In genomic region chr5:115553801-115554420, GRCm38 (mm10) we compare ENCODE assay signal across 21 mouse cellular contexts. TPM values are rescaled to one million over a fixed set of nuclear protein-coding genes. Genes with fewer than 3 reads are reported as not detected.
DNase-seq lines count a peak whose midpoint lies in the region; ATAC-seq and TF ChIP-seq lines count a peak whose summit lies in the region.
"Had no signal": no experiment of that assay in that cellular context is flagged by ENCODE, and none has a peak within 500 bp of the region (broad histone marks: within the 10 kb centered on the region; RNA-seq: fewer than 3 reads in every experiment).

No protein-coding gene starts in this region.

- H3K27ac ChIP-seq in hindbrain, embryonic 13.5 days = no peak overlapping the region
- no peak overlapping the region for H3K27ac ChIP-seq in hindbrain, embryonic 12.5 days
- H3K27ac ChIP-seq in testis, adult 2 months (ENCODE audit: control insufficient read depth, insufficient read depth, low read depth, low read length) = peak overlapping the region; percentile 2; the same call in 1 of the 2 replicates
- H3K27ac ChIP-seq: embryonic facial prominence, embryonic 15.5 days; forebrain, embryonic 10.5 days; heart, adult 2 months; hindbrain, embryonic 10.5 days had no signal

- no peak for TF ChIP-seq CTCF in testis, adult 2 months (IDR thresholded peaks at IDR 0.05; ENCODE audit: control insufficient read depth, insufficient read depth, insufficient replicate concordance, low read depth, low read length)

- H3K4me2 ChIP-seq in hindbrain, embryonic 13.5 days = no peak overlapping the region
- H3K4me2 ChIP-seq in hindbrain, embryonic 12.5 days (replicated peaks) = no peak overlapping the region
- H3K4me2 ChIP-seq: embryonic facial prominence, embryonic 15.5 days; heart, embryonic 12.5 days had no signal

- WGBS in hindbrain, embryonic 13.5 days = 84% methylated on average over 33 of the region's 33 CpGs
- WGBS in hindbrain, embryonic 12.5 days = 86% methylated on average over 33 of the region's 33 CpGs

- H3K36me3 ChIP-seq in hindbrain, embryonic 13.5 days = peaks cover 41% of the 10 kb centered on the region
- H3K36me3 ChIP-seq in hindbrain, embryonic 12.5 days = peaks cover 25% of the 10 kb centered on the region
- no peaks in the 10 kb centered on the region; the same call in 1 of the 2 replicates for H3K36me3 ChIP-seq in testis, adult 2 months (ENCODE audit: control insufficient read depth, insufficient read depth, low read length)

- ATAC-seq in hindbrain, embryonic 13.5 days (ENCODE audit: low FRiP score) = no peak
- no peak for ATAC-seq in hindbrain, embryonic 12.5 days (ENCODE audit: low FRiP score)
- ATAC-seq: forebrain, embryonic 14.5 days; hindbrain, embryonic 16.5 days; inflammation-experienced regulatory T-cells, adult 6 months had no signal

- peak; percentile 39 for DNase-seq in cerebellum, adult 9-11 months
- DNase-seq in cerebellum, postnatal 4 days (ENCODE audit: low spot score in 2 of 2) = no peak
- no peak for DNase-seq in testis, postnatal 14 days (ENCODE audit: low spot score)
- DNase-seq in retina, embryonic 14.5 days (ENCODE audit: low spot score) = no peak
- DNase-seq: adrenal gland, postnatal 10 days; cerebellum, adult 11 months; cerebellum, postnatal 14 days; heart, adult 2 months; kidney, adult 11 months had no signal

- 0 out of 2 replicates have a peak overlapping the region, but pooled peaks have one; percentile 29 for H3K9ac ChIP-seq in hindbrain, embryonic 13.5 days
- no peak overlapping the region for H3K9ac ChIP-seq in hindbrain, embryonic 12.5 days
- H3K9ac ChIP-seq: embryonic facial prominence, embryonic 15.5 days; heart, embryonic 12.5 days had no signal

- H3K9me3 ChIP-seq in hindbrain, embryonic 13.5 days = no peaks in the 10 kb centered on the region
- H3K9me3 ChIP-seq in hindbrain, embryonic 12.5 days (replicated peaks) = no peaks in the 10 kb centered on the region
- H3K9me3 ChIP-seq: embryonic facial prominence, embryonic 15.5 days; forebrain, embryonic 10.5 days; G1E; heart, embryonic 12.5 days; hindbrain, embryonic 10.5 days had no signal

- H3K4me3 ChIP-seq in hindbrain, embryonic 13.5 days = no peak overlapping the region
- H3K4me3 ChIP-seq in hindbrain, embryonic 12.5 days = no peak overlapping the region
- no peak overlapping the region for H3K4me3 ChIP-seq in testis, adult 2 months (ENCODE audit: control insufficient read depth, low read depth, low read length)
- H3K4me3 ChIP-seq: embryonic facial prominence, embryonic 15.5 days; erythroblast, embryonic 14.5 days; forebrain, embryonic 10.5 days; heart, adult 2 months; heart, embryonic 12.5 days; hindbrain, embryonic 10.5 days had no signal

- H3K4me1 ChIP-seq in hindbrain, embryonic 13.5 days (replicated peaks) = peaks cover 3% of the 10 kb centered on the region; the same call in 1 of the 2 replicates
- peaks cover 5% of the 10 kb centered on the region for H3K4me1 ChIP-seq in hindbrain, embryonic 12.5 days
- H3K4me1 ChIP-seq in testis, adult 2 months (ENCODE audit: control insufficient read depth, insufficient read depth, low read length) = peaks cover 7% of the 10 kb centered on the region

- H3K27me3 ChIP-seq in hindbrain, embryonic 13.5 days = no peaks in the 10 kb centered on the region
- no peaks in the 10 kb centered on the region for H3K27me3 ChIP-seq in hindbrain, embryonic 12.5 days
- no peaks in the 10 kb centered on the region for H3K27me3 ChIP-seq in testis, adult 2 months (ENCODE audit: control insufficient read depth, insufficient read depth, low read length)
- H3K27me3 ChIP-seq: embryonic facial prominence, embryonic 15.5 days; heart, embryonic 12.5 days had no signal

- TF ChIP-seq POLR2A in testis, adult 2 months (IDR thresholded peaks at IDR 0.05; ENCODE audit: control insufficient read depth, low read depth, low read length) = no peak

RNA-seq across cellular contexts. Expression of gene Rplp0, which starts 5.4 kb away (rescaled TPM):
- 895 and 907 TPM in 2 replicates for polyA plus RNA-seq in hindbrain, embryonic 13.5 days (2015; fragmentation: Nextera tagmentation; extraction: Ambion mirVana)
- 819 and 900 TPM in 2 replicates for polyA plus RNA-seq in hindbrain, embryonic 12.5 days (2016; fragmentation: Nextera tagmentation; extraction: Ambion mirVana)
- 1,431 and 1,500 TPM in 2 replicates for polyA plus RNA-seq in testis, adult 2 months (2012; rRNA removed)

RNA-seq across cellular contexts. Expression of gene Gcn1l1, which starts 11.1 kb away (rescaled TPM):
- 42.2 and 42.4 TPM in 2 replicates for polyA plus RNA-seq in hindbrain, embryonic 13.5 days (2015; fragmentation: Nextera tagmentation; extraction: Ambion mirVana)
- polyA plus RNA-seq in hindbrain, embryonic 12.5 days (2016; fragmentation: Nextera tagmentation; extraction: Ambion mirVana) = 57.6 and 62.5 TPM in 2 replicates
- 67.7 and 77.1 TPM in 2 replicates for polyA plus RNA-seq in testis, adult 2 months (2012; rRNA removed)

RNA-seq across cellular contexts. Expression of gene Pxn, which starts 47.4 kb away (rescaled TPM):
- polyA plus RNA-seq in hindbrain, embryonic 13.5 days (2015; fragmentation: Nextera tagmentation; extraction: Ambion mirVana) = 19.9 and 23.4 TPM in 2 replicates
- polyA plus RNA-seq in hindbrain, embryonic 12.5 days (2016; fragmentation: Nextera tagmentation; extraction: Ambion mirVana) = 34.0 and 39.2 TPM in 2 replicates
- polyA plus RNA-seq in testis, adult 2 months (2012; rRNA removed) = 81.6 and 82.6 TPM in 2 replicates
